Mouse (Mus musculus) megakaryocyte, adult 5-6 weeks (primary cell): ENCODE results near the gene Wfdc6b. TPM values are rescaled to one million over a fixed set of nuclear protein-coding genes. Genes with fewer than 3 reads are reported as not detected.
"Not testable (repeated sequence)": the region's sequence is repeated elsewhere in the genome, so short reads cannot be mapped to it uniquely, and the experiment has no call there.

Source experiments
- ATAC-seq: 2 replicates; pipeline ENCODE4 v1.8.0; 2016; ENCODE audit warnings: mild to moderate bottlenecking, inconsistent platforms; ENCODE audit not compliant: poor library complexity, severe bottlenecking
- total RNA-seq, 2 experiments: library from RNA; stranded (forward) in 1 of 2; stranded (reverse) in 1 of 2; fragments of 153-499, 151-499 nt in 1 of 2; fragments of 221-1000, 200-1000 nt in 1 of 2; gene quantifications; 2 replicates each; pipeline versions ENCODE4 v1.2.3 to v1.2.4; 2015 to 2017

Wfdc6b gene
- not detected in 2 replicates for total RNA-seq (2015)
- not detected in 2 replicates for total RNA-seq (2017)

GRCm38 (mm10) chr2:164613471-164613870 is at the start of gene Wfdc6b, which contains the start of gene Wfdc8:
Gene Wfdc6b (plus strand): TSS chr2:164613522.
Gene Wfdc8 (minus strand): TSS chr2:164613626.
- not testable (repeated sequence) for ATAC-seq

- ATAC-seq, result no peak
Measured at GRCm38 (mm10) chr2:164564346-164564745, 49.0 kb upstream of the Wfdc6b start.

- ATAC-seq, result no peak
Measured at GRCm38 (mm10) chr2:164566997-164567396, 46.3 kb upstream of the Wfdc6b start.

GRCm38 (mm10) chr2:164567460-164567859 is 45.9 kb upstream of the Wfdc6b start:
- ATAC-seq, result peak; percentile 52

- ATAC-seq, result not testable (repeated sequence)
Measured at GRCm38 (mm10) chr2:164573359-164573758, 40.0 kb upstream of the Wfdc6b start, which contains the start of gene Spint3. Gene Spint3 (minus strand): TSS chr2:164573459.

GRCm38 (mm10) chr2:164585025-164585725 is 28.1 kb upstream of the Wfdc6b start, which contains the start of gene Wfdc6a:
Gene Wfdc6a (minus strand): TSS chr2:164585447.
- not testable (repeated sequence) for ATAC-seq

- peak; percentile 59 for ATAC-seq
Measured at GRCm38 (mm10) chr2:164592014-164592413, 21.3 kb upstream of the Wfdc6b start.

- ATAC-seq, result no peak
Measured at GRCm38 (mm10) chr2:164593494-164593893, 19.8 kb upstream of the Wfdc6b start, which contains the start of gene Eppin. Gene Eppin (minus strand): TSS chr2:164593594.

- no peak for ATAC-seq
Measured at GRCm38 (mm10) chr2:164600179-164600578, 13.1 kb upstream of the Wfdc6b start.

- ATAC-seq, result no peak
Measured at GRCm38 (mm10) chr2:164603482-164603881, 9.8 kb upstream of the Wfdc6b start.

GRCm38 (mm10) chr2:164604411-164604810 is 8.9 kb upstream of the Wfdc6b start:
- no peak for ATAC-seq

- ATAC-seq, result no peak
Measured at GRCm38 (mm10) chr2:164608781-164609180, 4.5 kb upstream of the Wfdc6b start.

- no peak for ATAC-seq
Measured at GRCm38 (mm10) chr2:164615386-164615785, 2.1 kb downstream of the Wfdc6b start.

- no peak for ATAC-seq
Measured at GRCm38 (mm10) chr2:164619050-164619449, 5.7 kb downstream of the Wfdc6b start.

GRCm38 (mm10) chr2:164621775-164622174 is 8.5 kb downstream of the Wfdc6b start:
- ATAC-seq, result no peak

- ATAC-seq, result peak; percentile 52; the same call in 1 of the 2 replicates
Measured at GRCm38 (mm10) chr2:164635266-164635665, 21.9 kb downstream of the Wfdc6b start.

GRCm38 (mm10) chr2:164638696-164639095 is 25.4 kb downstream of the Wfdc6b start, which contains the start of gene Wfdc16:
Gene Wfdc16 (minus strand): TSS chr2:164638796.
- no peak for ATAC-seq

GRCm38 (mm10) chr2:164641129-164641528 is 27.8 kb downstream of the Wfdc6b start:
- ATAC-seq, result peak; percentile 100

- ATAC-seq, result no peak
Measured at GRCm38 (mm10) chr2:164641881-164642673, 28.8 kb downstream of the Wfdc6b start.

- peak; percentile 99 for ATAC-seq
Measured at GRCm38 (mm10) chr2:164655858-164656257, 42.5 kb downstream of the Wfdc6b start, which contains the start of gene Wfdc10. Gene Wfdc10 (plus strand): TSS chr2:164656046.

- no peak for ATAC-seq
Measured at GRCm38 (mm10) chr2:164656483-164656882, 43.2 kb downstream of the Wfdc6b start, which contains the start of gene Wfdc9. Gene Wfdc9 (minus strand): TSS chr2:164656583.
